Mouse (Mus musculus): ENCODE results near the gene 2310050C09Rik.

DNA sequence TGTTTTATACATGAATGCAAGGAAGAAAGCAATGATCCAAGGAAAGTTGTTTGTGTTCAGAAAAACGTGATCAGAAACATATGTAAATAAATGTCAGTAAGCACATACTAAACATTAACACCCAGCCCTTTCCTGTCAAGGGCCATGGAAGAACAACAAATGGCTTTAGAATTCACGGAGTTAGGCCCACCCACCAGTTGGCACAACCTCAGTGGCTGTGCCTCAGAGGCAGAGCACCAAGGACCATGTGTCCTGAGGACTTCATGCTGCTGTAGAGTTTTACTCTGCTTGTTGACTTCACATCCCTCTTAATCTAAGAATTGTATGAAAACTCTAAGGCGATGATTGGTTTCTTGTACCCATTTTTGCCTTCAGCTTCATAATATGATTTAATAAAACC, 35.2 kb upstream of the 2310050C09Rik start:
- TF ChIP-seq CTCF (IDR thresholded peaks at IDR 0.05; ENCODE audit: control insufficient read depth, insufficient read depth, insufficient read length) (no peak), MAX (IDR thresholded peaks at IDR 0.05) (no peak)

Measured in C2C12 (cell line).